Mouse (Mus musculus) thymus, postnatal 0 days (tissue): Measurements from ENCODE around the gene Gm20661. TPM values are rescaled to one million over a fixed set of nuclear protein-coding genes. Genes with fewer than 3 reads are reported as not detected.
A peak's percentile ranks its signal among the peaks of the same experiment; 100 is the strongest.
"Not testable (repeated sequence)": the region's sequence is repeated elsewhere in the genome, so short reads cannot be mapped to it uniquely, and the experiment has no call there.

Experiments used
- DNase-seq: peaks from one replicate; pipeline ENCODE4 v3.0.0-alpha.2; 2015; ENCODE audit warnings: low spot score
- polyA plus RNA-seq: library from polyadenylated mRNA; unstranded; fragments of >200 nt; fragmentation: Nextera tagmentation; extraction: Ambion mirVana; gene quantifications from 2 replicates; pipeline ENCODE4 v1.2.1, GENCODE M21; 2015

Gene Gm20661
- polyA plus RNA-seq, 1 experiment from 2014 or later, result 0.26 TPM

DNA sequence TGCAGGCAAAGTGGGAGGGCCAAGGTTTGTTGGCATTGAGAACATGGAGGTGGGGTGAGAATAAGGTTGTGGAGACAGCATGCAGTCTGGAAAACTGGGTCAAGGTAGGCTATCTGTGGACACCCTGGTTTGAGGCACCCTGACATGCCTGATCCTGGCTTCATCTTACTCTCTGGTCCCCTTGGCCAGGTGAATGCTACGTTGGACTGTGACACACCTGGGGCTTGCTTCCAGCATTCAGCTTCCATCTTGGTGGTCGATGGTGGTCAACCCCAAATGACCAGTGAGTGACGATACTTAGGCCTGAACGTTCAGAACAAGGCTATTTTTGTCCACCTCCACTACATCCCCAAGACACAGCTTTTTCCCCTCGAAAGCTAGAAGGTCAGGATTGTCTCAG lies 13.2 kb downstream of the Gm20661 start, which contains the start of gene Gm20662:
Gene Gm20662, plus strand, starts transcription at position 301 of the 400 bp plus-strand sequence.
- DNase-seq, result no peak

- peak; percentile 100 for DNase-seq
Observed at GRCm38 (mm10) chr9:108001922-108002770, 19.3 kb downstream of the Gm20661 start, which contains the start of gene Ip6k1. Ip6k1 (plus strand) TSS chr9:108002501.

DNA sequence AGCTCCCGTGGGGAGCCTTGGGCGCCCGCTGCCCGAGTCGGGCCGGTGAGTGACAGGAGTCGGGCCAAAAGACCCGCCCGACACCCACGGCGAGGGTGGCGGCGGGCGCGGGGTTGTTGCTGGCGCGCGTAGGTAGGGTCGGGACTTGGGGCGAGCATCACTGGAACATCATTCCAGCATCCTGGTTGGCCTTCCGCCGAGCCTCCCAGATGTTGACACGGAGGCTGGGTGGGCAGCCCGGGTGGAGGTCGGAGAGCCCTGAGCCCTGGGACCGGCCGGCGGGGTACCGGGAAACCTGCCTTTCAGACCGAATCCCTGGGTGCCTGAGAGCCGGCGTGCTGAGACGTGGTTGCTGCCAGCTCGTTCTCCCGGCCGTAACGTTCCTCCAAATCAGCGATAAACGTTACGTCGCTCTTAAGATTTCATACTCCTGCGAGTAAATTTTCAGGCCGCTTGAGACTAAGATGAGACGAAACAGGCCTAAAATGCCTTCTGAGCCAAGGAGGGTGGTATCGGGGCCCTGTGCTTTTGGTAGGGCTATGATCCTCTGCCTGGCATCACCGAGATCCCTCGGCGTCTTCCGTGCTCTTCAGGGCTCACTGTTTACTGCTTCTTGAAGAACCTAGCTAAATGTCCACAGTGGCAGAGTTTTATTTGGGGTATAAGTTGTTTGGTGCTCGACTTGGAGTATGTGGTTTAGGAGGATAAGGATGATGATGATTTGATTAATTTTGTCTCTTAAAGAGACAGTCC lies 20.1 kb downstream of the Gm20661 start:
- peak; percentile 26 for DNase-seq

DNA sequence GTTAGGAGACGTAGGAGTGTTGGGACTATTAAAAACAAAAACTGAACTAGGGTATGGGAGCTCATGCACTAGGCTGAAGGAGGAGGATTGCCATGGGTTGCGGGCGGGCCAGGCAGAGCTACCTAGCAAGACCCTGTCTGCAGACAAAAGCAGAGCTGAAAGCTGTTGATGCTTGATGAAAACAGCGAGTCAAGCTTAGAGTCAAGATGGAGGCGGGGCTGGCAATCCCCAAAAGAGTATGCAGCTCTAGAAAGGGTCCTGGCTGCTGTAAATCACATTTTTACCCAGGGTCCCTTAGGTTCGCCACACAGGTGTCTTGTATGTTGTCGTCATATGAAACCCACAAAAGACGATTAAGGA lies 20.7 kb downstream of the Gm20661 start:
- peak; percentile 68 for DNase-seq

DNA sequence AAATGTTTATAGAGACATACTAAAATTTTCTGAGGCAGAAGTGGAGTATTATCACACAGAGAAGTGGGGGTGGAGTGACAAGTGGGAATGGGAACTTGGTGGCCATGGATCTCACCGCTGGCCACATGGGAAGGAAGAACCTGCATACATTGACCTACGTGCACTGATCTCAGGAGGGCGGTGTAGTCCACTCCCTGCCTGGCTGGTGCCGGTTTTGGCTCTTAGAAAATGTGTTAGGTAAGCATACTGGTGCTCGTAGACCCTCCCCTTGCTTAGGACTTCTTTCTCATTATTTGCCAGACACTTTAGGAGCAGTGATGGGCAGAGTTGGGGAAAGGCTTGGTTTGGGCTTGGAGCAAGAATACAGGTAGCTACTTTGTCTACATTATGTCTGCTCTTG lies 25.2 kb downstream of the Gm20661 start:
- DNase-seq, result no peak

GRCm38 (mm10) chr9:108010385-108010784 lies 27.5 kb downstream of the Gm20661 start:
- no peak for DNase-seq

- not testable (repeated sequence) for DNase-seq
Observed at GRCm38 (mm10) chr9:108013577-108013976, 30.7 kb downstream of the Gm20661 start.

- DNase-seq, result no peak
Observed at GRCm38 (mm10) chr9:108017127-108017526, 34.3 kb downstream of the Gm20661 start.

DNA sequence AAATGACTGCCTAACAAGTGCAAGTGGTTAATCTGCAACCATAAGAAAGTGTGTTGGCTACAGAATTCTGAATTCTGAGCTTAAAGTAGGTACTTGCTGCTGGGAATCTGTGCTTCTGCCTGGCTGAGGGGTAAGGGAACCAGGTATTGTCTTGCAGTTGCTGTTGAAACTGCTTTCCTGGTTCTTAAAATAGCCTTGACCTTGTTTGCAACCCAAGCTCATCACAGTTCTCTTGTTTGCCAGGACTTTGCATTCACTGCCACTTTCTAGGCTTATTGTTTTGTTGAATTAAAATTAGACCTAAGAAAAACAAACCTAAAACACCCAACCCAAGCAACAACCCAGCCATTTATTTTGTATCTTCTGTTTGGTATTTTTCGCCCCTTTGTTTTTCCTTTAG lies 37.9 kb downstream of the Gm20661 start:
- no peak for DNase-seq

- no peak for DNase-seq
Observed at GRCm38 (mm10) chr9:108023216-108023615, 40.4 kb downstream of the Gm20661 start.

- no peak for DNase-seq
Observed at GRCm38 (mm10) chr9:108026584-108026983, 43.7 kb downstream of the Gm20661 start.

DNA sequence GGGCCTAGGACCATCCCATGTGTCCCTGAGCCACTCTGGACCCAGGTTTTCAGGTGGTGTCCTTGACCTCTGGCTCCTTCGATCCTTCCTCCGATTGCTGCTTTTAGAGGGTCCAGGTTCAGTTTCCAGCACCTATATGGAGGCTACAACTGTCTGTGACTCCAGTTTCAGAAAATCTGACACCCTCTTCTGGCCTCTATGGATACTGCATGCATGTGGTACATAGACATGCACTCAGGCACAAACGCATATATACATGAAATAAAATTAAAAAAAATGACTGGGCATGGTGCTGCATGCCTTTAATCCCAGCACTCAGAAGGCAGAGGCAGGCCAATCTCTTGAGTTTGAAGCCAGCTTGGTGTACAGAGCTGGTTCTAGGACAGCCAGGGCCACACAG lies 45.0 kb downstream of the Gm20661 start:
- no peak for DNase-seq

DNA sequence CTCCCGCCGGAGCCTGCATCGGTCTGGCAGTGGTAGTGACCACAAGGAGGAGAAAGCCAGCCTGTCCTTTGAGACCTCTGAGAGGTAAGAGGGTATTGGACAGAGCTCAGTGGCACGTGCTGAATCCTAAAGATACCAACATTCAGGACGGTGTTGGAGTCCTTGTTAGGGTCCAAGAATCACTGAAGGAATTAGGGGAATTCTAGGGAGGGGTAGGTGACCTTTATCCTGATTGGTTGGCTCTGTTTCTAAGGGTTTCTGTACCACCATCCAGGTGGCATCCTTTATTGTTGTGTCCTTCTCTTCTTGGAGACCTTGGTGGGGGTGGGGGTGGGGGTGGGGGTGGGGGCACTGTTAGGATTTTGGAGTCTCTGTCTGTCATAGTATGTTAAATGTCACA lies 49.3 kb downstream of the Gm20661 start:
- DNase-seq, result no peak

DNA sequence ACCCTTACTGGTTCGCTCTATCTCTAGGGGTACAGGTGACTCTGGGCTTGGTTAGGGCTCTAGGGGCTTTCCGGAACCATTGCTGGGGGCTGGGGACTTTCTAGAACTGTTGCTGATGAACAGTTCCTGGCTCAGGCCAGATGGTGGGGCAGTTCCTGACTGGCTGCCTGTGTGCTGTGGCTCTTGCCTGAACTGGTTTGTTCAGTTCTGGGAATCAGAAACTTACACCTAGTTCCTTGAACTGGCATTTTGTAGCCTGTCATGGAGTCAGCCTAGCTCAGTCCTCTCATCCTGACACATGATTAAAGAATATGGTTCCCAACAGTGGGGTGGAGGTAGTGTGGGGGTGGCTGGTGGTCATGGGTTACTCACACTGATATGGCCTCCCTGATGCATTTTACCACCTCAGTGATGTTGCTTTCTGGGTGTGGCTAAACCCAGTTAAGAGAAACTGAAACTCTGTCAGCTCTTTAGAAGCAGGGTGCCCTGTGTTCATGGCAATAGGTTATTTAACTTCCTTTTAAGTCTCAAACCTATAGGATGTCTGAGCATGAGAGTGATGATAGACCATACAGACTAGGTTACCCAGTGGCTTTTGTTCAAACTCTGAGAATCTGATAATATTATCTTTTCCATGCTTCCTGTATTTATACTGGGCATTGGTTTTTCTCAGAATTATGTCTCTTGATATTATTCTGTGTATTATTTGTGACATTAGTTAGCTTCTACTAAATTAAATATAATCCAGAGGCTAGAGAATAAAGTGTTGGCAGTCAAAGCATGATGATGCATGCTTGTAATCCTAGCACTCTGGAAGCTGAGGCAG lies 52.7 kb downstream of the Gm20661 start:
- DNase-seq, result no peak

Other genes starting within 250 kb of the Gm20661 start
- 162 and 183 TPM in 2 replicates for gene Rbm5, start 212.1 kb upstream of the Gm20661 start, polyA plus RNA-seq
- 61.2 and 66.2 TPM in 2 replicates for gene Rbm6, start 109.8 kb upstream of the Gm20661 start, polyA plus RNA-seq
- 17.2 and 17.9 TPM in 2 replicates for gene Mon1a, start 94.9 kb upstream of the Gm20661 start, polyA plus RNA-seq
- 1.6 and 2.4 TPM in 2 replicates for gene Mst1r, start 76.2 kb upstream of the Gm20661 start, polyA plus RNA-seq
- gene Actl11, start 54.6 kb upstream of the Gm20661 start, polyA plus RNA-seq, result not detected in 2 replicates
- 12.1 and 12.9 TPM in 2 replicates for gene Camkv, start 47.4 kb upstream of the Gm20661 start, polyA plus RNA-seq
- gene Traip, start 32.9 kb upstream of the Gm20661 start, polyA plus RNA-seq, result 23.1 and 27.2 TPM in 2 replicates
- gene Uba7, start 7.6 kb upstream of the Gm20661 start, polyA plus RNA-seq, result 54.9 and 63.2 TPM in 2 replicates
- gene Inka1, start 2.8 kb downstream of the Gm20661 start, polyA plus RNA-seq, result 31.6 and 33.8 TPM in 2 replicates
- 0.90 and 0.95 TPM in 2 replicates for gene Cdhr4, start 9.4 kb downstream of the Gm20661 start, polyA plus RNA-seq
- gene Gm20662, start 13.3 kb downstream of the Gm20661 start, polyA plus RNA-seq, result 0.28 TPM in 1 of 2 replicates, not detected in the other
- 48.4 and 55.1 TPM in 2 replicates for gene Ip6k1, start 19.4 kb downstream of the Gm20661 start, polyA plus RNA-seq
- 29.9 TPM in 2 replicates for gene Gmppb, start 66.2 kb downstream of the Gm20661 start, polyA plus RNA-seq
- gene Amigo3, start 70.1 kb downstream of the Gm20661 start, polyA plus RNA-seq, result 1.7 and 2.0 TPM in 2 replicates
- gene Mst1, start 97.4 kb downstream of the Gm20661 start, polyA plus RNA-seq, result 1.5 and 3.1 TPM in 2 replicates
- gene Rnf123, start 100.3 kb downstream of the Gm20661 start, polyA plus RNA-seq, result 27.9 and 37.9 TPM in 2 replicates
- 48.0 and 51.4 TPM in 2 replicates for gene Apeh, start 111.5 kb downstream of the Gm20661 start, polyA plus RNA-seq
- 1.9 and 2.0 TPM in 2 replicates for gene Bsn, start 207.3 kb downstream of the Gm20661 start, polyA plus RNA-seq